Mouse (Mus musculus): Measurements from ENCODE around the gene Hax1.

Gene Hax1

DNA sequence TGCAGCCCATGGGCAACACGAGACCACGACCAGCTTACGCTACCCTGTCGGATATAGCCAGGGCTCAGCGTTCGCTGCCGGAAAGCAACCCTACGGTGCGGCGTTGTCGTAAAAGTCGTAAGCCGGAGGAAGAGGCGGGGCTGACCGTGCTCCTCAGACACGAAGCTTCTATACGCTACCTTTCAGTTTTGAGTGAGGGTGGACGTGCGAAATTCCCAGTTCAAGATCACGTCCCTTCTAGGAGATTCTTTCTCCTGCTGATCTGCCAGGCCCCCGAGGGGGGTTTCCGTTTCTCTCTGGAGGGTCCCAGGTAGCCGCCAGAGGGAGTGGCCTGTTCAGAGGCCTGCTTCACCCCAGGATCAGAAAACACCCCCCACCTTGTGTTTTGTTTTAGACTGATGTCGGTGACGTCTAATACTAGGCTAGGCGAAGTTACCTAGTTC lies at the start of gene Hax1:
Gene Hax1 (minus strand): TSS at position 169 of the 443 bp plus-strand sequence.
- DNase-seq (ENCODE audit: low read depth, low spot score) = peak; percentile 88

DNA sequence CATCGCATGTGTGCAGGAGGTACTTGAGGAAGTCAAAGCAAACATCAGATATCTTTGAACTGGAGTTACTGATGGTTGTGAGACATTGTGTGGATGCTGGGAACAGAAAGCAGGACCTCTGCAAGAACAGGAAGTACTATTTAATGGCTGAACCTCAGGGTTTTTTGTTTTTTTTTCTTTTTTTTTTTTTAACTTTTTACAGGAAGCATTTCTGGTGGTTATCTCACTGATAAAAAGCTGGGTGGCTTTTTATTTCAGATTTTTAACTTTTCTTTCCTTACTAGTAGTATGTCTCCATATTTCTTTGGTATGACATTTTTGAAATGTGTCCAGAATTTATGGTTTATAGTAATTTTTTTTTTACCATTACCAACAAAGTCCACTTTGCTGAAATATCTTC lies 37.7 kb upstream of the Hax1 start:
- no peak for DNase-seq (ENCODE audit: low read depth, low spot score)

DNA sequence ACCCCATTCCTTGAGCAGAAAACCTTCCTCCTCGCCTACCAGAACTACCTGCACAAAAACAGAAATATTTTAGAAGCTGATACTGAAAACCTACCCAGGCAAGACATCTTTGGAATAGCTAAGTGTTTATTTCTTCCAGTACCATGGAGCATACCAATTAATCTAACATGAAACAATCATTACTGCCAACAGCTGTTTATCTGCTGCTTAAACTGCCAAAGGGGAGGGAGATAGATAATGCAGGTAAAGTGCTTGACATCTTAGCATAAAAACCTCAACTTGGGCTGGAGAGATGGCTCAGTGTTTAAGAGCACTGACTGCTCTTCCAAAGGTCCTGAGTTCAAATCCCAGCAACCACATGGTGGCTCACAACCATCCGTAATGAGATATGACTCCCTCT lies 36.1 kb upstream of the Hax1 start:
- no peak for DNase-seq (ENCODE audit: low read depth, low spot score)

DNA sequence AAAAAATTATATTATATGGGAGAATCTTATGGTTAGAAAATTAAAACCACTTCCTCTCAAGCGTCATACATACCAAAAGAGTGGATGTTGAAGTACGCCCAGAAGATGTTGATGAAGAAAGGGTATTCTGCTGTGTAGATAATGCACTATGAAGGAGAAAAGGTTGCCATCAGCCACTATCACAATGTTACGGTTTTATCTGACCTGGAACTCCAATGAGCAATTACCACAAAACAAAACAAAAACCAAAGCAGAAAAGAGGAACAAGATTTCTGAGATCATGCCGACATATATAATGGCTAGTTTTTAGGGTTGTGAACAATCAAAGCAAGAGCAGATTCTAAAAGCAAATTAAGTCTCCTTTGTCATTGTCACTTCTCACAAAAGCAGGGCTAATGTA lies 18.0 kb upstream of the Hax1 start:
- no peak for DNase-seq (ENCODE audit: low read depth, low spot score)

DNA sequence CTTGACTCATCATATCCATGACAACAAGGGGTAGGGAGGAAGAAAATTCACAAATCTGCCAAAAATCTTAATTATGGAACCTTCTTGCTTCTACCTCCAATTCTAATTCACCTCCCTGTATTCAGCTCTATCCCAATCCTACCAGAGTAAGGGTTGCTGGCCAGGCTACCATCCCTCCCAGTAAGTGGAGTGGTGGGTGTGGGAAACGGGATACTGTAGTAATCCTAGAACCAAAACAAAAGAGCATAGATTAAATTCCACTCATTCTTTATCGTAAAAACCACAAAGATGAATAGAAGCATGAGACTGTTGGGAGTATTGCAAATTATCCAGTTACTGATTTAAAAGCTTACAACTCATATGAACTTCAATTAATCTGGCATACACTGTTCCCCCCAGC lies 11.7 kb upstream of the Hax1 start:
- no peak for DNase-seq (ENCODE audit: low read depth, low spot score)

DNA sequence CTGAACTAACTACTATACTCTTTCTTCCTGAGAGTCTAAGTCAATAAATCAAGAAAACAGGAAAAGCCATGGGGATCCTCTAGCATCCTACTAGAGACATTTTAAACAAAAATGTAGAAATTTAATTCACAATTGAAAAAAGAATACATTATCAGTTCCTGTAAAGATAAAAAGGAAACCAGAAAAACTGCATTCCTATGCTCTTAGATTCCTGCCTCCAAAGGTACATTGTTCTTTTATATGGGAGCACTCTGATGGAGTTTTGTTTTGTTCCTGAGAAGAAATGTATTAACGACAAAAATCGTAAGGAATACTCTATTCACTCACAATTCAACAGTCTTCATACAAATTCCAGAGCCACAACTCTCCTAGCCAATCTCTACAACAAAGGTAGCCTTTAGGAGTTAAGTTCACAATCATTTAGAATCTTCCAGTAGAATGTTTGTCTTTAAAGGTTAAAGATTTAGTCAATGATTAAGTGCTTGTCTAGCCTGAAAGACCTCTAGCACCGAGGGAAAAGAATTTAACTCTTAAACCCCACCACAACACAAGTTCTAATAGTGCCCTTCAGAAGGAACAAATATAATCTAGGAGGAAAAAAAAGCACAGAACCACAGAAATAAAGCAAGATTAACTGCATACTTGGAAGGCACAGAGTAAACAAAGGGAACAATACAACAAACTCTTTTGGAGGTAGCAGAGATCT lies 5.7 kb upstream of the Hax1 start:
- no peak for DNase-seq (ENCODE audit: low read depth, low spot score)

DNA sequence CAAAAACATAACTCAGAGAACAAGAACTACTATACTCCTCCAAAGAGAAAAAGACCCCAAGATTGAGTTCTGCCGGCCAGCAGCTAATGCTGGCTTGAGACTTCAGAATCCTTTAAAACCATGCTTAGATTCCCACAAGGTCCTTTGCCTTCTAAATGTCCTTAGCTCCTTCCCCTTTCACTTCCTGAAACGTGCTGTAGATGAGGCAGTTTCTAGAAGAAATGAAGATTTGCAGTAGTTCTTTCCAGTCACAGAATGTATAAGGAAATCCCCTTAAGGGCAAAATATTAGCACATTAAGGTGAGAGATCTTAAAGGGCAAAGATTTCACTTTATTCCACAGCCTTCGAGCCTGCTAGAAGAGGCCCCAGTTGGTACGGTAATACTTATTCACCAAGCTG lies 1.2 kb upstream of the Hax1 start:
- DNase-seq (ENCODE audit: low read depth, low spot score) = no peak

DNA sequence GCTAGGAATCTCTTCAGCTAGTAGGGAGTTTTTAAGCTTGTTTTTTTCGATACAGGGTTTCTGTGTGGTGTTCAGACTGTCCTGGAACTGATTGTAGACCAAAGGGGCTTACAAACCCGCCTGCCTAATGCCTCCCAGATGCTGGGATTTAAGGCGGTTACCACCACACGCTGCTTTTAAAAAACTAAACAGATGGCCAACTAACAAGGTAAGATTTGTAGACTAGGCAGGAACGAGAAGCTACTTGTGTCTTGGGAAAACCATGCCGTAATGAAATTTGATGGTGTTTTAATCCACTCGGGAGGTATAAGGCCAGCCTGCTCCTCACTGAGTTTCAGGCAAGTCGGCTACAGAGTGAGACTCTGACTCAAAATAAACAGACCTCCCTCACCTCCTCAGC lies 510 bp upstream of the Hax1 start:
- DNase-seq (ENCODE audit: low read depth, low spot score) = no peak

DNA sequence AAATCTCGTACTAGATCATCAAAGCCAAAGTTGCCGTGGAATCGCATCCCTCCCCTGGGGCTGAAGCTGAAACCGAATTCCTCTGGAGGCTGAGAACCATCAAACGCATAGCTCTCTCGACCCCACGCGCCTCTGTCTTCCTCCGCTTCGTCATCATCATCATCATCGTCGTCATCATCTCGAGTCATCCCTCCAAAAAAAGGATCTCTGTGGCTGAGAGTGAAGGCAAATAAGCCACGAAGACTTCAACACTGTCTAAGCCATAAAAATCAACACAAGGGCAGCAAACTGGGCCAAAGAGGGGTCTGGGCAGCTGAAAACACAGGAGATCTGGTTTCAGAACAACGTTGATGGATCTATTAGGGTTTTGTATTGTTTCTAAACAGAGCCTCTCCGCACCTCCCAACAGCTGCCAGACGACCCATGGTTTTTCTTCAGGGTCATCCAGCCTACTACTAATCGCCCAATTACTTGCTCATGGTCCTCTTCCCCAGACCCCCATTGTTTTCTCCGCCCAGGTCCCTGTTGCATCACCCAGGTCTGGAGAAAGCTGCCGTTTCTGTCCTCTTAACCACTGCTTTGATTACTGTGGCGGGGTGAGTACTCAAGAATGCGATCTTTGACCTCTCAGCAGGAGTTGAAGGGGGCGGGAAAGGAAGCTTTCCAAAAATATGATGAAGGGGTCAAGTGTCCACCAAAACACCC lies 637 bp downstream of the Hax1 start:
- peak; percentile 13 for DNase-seq (ENCODE audit: low read depth, low spot score)

DNA sequence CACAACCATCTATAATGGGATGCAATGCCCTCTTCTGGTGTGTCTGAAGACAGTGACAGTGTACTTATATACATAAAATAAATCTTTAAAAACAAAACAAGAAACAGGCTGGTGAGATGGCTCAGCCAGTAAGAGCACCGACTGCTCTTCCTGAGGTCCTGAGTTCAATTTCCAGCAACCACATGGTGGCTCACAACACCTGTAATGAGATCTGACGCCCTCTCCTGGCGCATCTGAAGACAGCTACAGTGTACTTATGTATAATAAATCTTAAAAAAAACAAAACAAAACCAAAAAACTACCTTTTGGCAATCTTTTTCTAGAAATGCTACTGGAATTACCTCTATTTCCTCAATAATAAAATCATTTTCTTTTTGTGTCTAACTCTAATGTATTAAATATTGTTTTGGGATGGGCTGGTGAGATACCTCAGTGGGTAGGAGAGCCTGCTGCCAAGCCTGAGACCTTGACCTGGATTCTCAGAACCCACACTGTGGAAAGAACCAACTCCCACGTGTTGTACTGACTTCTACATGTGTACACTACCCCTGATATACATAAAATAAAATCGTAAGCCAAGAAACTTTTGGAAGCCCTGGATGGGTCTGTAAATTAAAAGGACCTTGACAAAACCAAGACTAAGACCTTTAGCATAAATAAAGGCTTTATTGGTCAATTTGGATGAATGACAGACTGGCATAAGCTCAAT lies 3.6 kb downstream of the Hax1 start:
- no peak for DNase-seq (ENCODE audit: low read depth, low spot score)

DNA sequence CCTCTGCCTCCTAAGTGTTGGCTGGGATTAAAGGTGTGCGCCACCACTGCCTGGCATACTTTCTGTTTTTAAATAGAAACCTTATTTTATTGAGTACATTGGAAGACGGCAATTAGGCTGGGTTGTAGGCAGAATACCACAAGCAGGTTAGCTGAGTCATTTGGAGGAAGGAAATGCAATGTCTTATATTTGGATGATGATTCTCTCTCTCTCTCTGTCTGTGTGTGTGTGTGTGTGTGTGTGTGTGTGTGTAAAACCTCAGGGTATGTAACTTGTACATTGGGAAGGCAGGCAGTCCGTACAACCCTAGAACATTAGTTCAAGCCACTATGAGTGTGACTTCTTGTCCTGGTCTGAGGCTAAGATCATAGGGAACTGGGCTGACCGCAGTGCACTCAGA lies 10.8 kb downstream of the Hax1 start:
- no peak for DNase-seq (ENCODE audit: low read depth, low spot score)

DNA sequence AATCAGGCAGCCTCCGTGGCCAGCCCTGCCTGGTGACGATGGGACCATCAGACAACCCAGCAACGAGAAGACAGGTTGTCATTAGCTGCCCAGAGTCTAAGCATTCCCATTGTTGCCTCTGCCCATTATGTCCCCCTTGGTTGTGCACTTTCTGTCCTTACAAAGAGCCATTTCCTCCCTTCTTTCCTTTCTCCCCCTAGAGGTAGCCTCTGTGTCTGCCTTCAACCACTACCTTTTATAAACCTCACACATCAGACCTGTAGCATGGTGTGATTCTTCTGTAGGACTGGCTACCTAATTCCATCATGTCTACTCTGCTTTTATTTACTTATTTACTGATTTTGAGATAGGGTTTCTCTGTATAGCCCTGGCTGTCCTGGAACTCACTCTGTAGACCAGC lies 11.4 kb downstream of the Hax1 start:
- no peak for DNase-seq (ENCODE audit: low read depth, low spot score)

DNA sequence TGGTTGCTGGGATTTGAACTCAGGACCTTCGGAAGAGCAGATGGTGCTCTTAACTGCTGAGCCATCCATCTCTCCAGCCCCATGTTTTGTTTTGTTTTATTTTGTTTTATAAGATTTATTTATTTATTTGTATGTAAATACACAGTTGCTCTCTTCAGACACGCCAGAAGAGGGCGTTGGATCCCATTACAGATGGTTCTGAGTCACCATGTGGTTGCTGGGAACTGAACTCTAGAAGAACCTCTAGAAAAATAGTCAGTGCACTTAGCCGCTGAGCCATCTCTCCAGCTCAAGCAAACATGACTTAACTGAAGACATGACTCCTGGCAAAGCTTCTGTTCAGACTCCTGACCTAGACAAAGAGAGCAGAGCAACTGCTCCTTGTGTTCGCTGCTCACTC lies 16.2 kb downstream of the Hax1 start:
- no peak for DNase-seq (ENCODE audit: low read depth, low spot score)

DNA sequence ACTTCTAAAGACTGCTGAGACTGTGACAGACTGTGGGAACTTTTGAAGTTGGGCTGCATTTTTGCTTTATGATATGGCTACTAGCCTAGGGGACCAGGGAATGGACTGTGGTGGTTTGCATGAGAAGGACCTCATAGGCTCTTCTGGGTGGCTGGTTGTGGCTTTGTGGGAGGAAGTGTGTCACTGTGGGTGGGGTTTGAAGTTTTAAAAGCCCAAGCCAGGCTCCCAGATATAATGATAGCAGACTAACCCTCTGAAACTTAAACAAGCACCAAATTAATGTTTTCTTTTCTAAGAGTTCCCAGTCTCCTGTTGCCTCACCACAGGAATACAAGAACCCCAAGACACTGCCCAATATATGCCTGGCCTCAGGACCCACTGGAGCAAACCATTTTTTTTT lies 21.7 kb downstream of the Hax1 start:
- no peak for DNase-seq (ENCODE audit: low read depth, low spot score)

DNA sequence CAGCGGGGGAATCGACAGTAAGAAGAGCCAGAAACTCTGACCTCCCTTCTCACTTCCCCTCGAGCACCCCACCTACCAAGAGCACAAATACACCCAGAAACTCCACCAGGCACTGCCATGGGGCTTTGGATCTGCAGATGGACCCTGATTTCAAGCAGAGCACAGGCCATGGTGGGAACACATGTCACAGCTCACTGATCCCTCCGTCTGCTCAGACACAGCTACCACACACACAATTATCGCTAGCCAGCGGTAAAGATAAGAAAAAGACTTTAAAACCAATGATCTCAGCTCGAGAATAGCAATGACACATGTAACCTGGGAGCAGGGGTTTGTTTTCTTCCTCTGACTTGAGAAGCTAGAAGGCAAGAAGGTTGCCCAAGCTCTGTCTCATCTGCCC lies 30.1 kb downstream of the Hax1 start:
- DNase-seq (ENCODE audit: low read depth, low spot score) = no peak

DNA sequence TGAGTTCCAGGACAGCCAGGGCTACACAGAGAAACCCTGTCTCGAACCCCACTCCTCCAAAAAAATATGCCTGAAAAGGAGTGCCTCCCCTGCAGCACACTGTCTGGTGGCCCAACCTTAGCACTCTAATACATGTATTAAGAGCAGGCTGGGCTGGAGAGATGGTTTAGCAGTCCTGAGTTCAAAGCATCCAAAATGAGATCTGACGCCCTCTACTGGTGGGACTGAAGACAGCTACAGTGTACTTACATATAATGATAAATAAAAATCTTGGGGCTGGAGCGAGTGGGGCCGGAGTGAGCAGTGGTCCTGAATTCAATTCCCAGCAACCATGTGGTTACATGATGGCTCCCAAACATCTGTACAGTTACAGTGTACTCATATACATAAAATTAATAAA lies 31.6 kb downstream of the Hax1 start:
- peak; percentile 13 for DNase-seq (ENCODE audit: low read depth, low spot score)

DNA sequence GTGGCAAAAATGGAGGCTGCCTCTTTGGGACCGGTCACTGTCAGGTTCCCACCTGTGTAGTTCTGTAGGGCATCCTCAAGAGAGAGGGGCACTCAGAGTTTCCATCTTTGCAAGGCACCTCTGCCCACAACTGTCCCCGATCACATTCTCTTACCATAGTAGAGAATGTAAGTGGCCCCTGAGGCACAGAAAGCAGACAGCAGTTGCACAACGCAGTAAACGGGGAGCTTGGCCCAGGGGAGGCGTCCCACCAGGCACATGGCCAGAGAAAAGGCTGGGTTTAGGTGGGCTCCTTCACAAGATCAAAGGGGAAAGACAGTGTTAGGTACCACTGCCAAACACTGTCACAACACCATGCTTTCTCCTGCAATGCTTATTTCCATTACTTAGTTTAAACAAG lies 32.6 kb downstream of the Hax1 start:
- no peak for DNase-seq (ENCODE audit: low read depth, low spot score)

DNA sequence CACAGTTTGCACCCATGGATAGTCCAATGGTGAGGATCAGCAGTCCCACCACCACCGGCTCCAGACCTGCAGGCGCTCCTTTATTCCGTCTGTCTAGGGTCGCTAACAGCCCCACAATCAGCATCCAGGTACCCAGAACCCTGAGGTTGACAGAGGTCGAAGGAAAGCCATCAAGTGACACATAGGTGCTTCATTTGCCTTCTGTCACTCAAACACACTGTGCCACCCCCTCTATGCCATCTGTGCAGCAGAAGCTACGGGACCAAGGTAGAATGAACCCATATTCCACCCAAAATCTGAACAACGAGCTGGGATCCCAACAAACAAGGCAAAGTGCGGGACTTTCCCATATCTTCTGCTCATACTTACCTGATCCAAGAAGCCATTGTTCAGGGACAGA lies 33.0 kb downstream of the Hax1 start:
- DNase-seq (ENCODE audit: low read depth, low spot score) = no peak

DNA sequence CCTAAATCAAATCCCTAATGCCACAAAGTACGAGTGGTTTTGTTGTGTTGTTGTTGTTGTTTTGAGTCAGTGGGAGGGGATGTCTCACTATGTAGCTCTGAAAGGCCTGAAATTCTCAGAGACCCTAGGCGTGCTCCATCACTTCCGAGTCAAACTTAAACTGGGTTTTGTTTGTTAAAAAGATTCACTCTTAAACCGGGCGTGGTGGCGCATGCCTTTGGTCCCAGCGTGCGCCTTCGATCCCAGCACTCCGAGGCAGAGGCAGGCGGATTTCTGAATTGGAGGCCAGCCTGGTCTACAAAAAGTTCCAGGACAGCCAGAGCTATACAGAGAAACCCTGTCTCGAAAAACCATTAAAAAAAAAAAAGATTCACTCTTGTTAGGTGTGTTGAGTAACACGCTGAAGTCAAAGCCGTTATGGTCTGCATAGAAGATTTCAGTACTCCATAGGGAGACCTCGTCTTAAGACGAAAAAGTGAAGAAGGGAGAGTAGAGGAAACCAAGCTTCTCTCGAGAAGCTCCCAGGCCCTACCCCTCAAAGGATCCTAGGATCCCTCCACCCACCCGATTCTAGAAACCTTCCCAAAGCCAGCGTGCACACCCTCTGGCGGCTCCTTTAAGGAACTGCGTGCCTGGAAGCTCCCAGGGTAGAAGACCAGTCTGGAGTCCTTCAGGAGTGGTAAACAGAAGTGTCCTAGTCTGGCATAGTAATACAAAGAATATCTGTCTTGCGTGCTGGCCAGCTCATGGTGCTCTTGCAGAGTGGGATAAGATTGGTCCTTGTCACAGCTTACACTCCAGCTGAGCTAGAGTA lies 34.4 kb downstream of the Hax1 start:
- no peak for DNase-seq (ENCODE audit: low read depth, low spot score)

DNA sequence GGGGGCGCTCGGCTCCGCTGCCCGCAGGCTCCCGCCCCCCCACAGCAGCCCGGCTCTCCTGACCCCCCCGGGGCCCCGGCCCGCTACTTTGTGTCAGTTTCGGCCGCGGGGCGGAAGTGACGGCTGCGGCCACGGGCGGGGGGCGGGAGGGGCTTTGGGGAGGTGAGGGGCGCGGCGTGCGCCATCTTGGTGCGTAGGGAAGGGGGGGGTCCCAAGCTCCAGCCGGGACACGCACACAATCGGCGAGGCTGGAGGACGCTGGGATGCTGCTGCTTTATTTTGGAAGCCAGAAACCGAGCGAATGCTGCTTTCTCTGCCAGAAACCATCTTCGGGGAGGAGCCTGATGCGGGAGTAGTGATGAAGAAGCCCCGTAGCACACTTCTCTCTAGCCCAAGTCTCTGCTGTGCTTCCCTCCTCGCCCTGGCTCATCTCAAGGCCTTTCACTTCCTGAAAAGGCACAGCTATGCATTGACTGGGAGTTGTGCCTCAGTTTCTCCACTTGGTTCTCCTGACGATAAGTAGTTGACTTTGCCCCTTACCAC lies 35.3 kb downstream of the Hax1 start, which contains the start of gene Atp8b2:
Gene Atp8b2 (minus strand): TSS at position 288 of the 543 bp plus-strand sequence.
- DNase-seq (ENCODE audit: low read depth, low spot score) = no peak

DNA sequence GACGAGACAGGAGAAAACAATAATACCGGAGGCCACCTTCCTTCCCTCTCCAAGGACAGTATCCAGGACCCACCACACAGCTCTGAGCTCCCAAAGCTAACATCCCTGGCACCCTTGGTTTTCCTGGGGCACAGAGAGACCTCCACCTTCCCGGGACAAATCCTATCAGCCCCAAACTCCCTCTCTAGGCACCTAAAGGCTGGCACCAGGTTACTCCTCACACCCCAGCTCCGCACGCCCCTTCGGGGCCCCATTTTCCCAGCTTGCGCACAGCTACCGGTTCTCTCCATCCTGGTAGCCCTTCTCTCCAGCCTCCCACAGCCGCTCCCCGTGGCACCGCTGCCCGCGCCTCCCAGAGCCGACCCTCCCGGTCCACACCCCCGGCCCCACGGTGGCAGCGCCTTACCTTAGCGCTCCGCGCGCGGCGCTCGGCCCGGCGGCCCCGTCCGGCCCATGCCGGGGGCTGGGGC lies 35.8 kb downstream of the Hax1 start:
- DNase-seq (ENCODE audit: low read depth, low spot score) = no peak
